ENCODE assay signal across 7 mouse cellular contexts in genomic region chr15:6238133-6238532, GRCm38 (mm10).
DNase-seq lines count a peak whose midpoint lies in the region; ATAC-seq and TF ChIP-seq lines count a peak whose summit lies in the region.

No protein-coding gene starts in this region.

- no peak overlapping the region; the same call in 1 of the 2 replicates for H3K4me2 ChIP-seq in limb, embryonic 13.5 days (replicated peaks)
- peak overlapping the region; percentile 76 for H3K4me2 ChIP-seq in myocyte (ENCODE audit: low read depth)

- peak; percentile 73 for ATAC-seq in common myeloid progenitor, adult 5-6 weeks (replicated peaks; ENCODE audit: low read depth, poor library complexity, severe bottlenecking)
- peak; percentile 90 for ATAC-seq in limb, embryonic 13.5 days (ENCODE audit: low FRiP score, low read depth)

- peaks cover 14% of the 10 kb centered on the region for H3K4me1 ChIP-seq in limb, embryonic 13.5 days

- no peak for TF ChIP-seq POLR2A in myocyte (IDR thresholded peaks at IDR 0.05; ENCODE audit: insufficient read length, low read depth)

- intact Hi-C loops in gastrocnemius, postnatal 14 days (cut with DNase I; ENCODE audit: low total_unique reads) = loop anchor here (5.0 to 10.0 kb wide), 2 partner anchors 194 to 327 kb away; no protein-coding TSS in a partner anchor

- no peaks in the 10 kb centered on the region for H3K79me2 ChIP-seq in myocyte (ENCODE audit: control insufficient read depth, insufficient read depth)

- H3K27ac ChIP-seq in limb, embryonic 13.5 days = no peak overlapping the region; the same call in 1 of the 2 replicates

- H3K4me3 ChIP-seq in limb, embryonic 13.5 days = no peak overlapping the region
- H3K4me3 ChIP-seq in myocyte = no peak overlapping the region

- H3K27me3 ChIP-seq in limb, embryonic 13.5 days = no peaks in the 10 kb centered on the region
- no peaks in the 10 kb centered on the region for H3K27me3 ChIP-seq in myocyte (ENCODE audit: control insufficient read depth, insufficient read depth, insufficient read length)

- under 1% methylated on average over 6 of the region's 6 CpGs for WGBS in limb, embryonic 13.5 days

- H3ac ChIP-seq in myocyte (ENCODE audit: control insufficient read depth, insufficient read length) = no peak overlapping the region

- no peak overlapping the region for H3K9ac ChIP-seq in limb, embryonic 13.5 days

- H3K36me3 ChIP-seq in limb, embryonic 13.5 days = no peaks in the 10 kb centered on the region
- no peaks in the 10 kb centered on the region for H3K36me3 ChIP-seq in myocyte (ENCODE audit: control insufficient read depth, insufficient read depth)

- DNase-seq in adrenal gland, adult 18-20 months (ENCODE audit: low spot score in 2 of 2) = peak; percentile 88 to 89
- DNase-seq in gastrocnemius, postnatal 14 days = peak; percentile 86
- DNase-seq in kidney, adult 8-10 months = peak; percentile 76 to 89
- DNase-seq in spleen, postnatal 4 days (ENCODE audit: low spot score in 2 of 2) = peak; percentile 62 to 87

- H3K9me3 ChIP-seq in limb, embryonic 13.5 days = no peaks in the 10 kb centered on the region

TF ChIP-seq in myocyte, 11 proteins besides CTCF, POLR2A, EP300 and RAD21:
- TF ChIP-seq REST (IDR thresholded peaks at IDR 0.05; ENCODE audit: insufficient read depth, insufficient read length) = no peak
- TF ChIP-seq CEBPB (IDR thresholded peaks at IDR 0.05; ENCODE audit: insufficient read depth, poor library complexity, severe bottlenecking) = no peak
- TF ChIP-seq SRF (IDR thresholded peaks at IDR 0.05; ENCODE audit: control insufficient read depth, insufficient read length, low read depth) = no peak
- TF ChIP-seq MYOD1 (IDR thresholded peaks at IDR 0.05; ENCODE audit: control insufficient read depth in 1 of 3, insufficient read length in 2 of 3, low read depth in 2 of 3) = no peak
- no peak for TF ChIP-seq USF1 (IDR thresholded peaks at IDR 0.05; ENCODE audit: low read depth)
- no peak for TF ChIP-seq E2F4 (IDR thresholded peaks at IDR 0.05; ENCODE audit: insufficient read depth)
- no peak for TF ChIP-seq MAX (IDR thresholded peaks at IDR 0.05; ENCODE audit: low read depth)
- no peak for TF ChIP-seq POLR2AphosphoS2 (IDR thresholded peaks at IDR 0.05; ENCODE audit: insufficient read length, low read depth)
- TF ChIP-seq TCF3 (IDR thresholded peaks at IDR 0.05; ENCODE audit: insufficient read length, low read depth) = no peak
- TF ChIP-seq MYOG (IDR thresholded peaks at IDR 0.05; ENCODE audit: control insufficient read depth in 1 of 3, insufficient read depth in 1 of 3, insufficient read length in 2 of 3, low read depth in 2 of 3) = no peak
- TF ChIP-seq TCF12 (IDR thresholded peaks at IDR 0.05; ENCODE audit: insufficient read depth, poor library complexity, severe bottlenecking) = no peak
